Mouse (Mus musculus) E14TG2a.4 (cell line): Measurements from ENCODE around the gene Tysnd1.

Experiments
- CTCF ChIP-seq: conservative IDR thresholded peaks from 2 replicates; pipeline ENCODE4 v1.5.1; 2014; ENCODE audit warnings: low read length
- NANOG ChIP-seq: IDR thresholded peaks from 2 replicates; pipeline ENCODE4 v1.6.1; 2014; ENCODE audit warnings: borderline replicate concordance, low read length, mixed read lengths

DNA sequence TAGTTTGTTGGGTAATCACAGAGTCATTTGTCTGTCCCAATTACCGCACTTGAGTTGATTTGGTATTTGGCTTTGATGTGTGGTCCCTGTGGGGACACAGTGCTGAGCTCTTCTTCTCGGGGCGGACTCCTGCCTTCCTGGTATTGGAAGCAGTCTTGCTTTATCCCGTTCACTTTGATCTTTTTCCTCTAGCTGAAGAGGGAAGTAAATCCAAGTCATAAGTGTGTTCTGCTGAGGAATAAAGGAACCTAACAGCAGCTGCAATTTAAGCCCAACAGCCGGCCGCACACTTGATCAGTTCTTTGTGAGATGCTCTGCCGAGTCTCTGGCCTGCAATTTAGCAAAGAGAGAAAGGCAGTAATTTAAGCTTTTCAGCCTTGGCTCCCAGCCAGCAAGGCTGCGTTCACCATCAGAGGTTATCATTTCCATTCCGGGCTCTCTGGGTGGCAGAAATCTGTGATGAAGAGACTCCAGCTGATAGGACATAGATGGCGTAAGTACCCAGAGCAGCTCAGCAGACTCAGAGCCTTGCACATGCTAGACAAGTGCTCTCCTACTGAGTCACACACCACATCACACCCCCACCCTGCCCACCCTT is 32.8 kb upstream of the Tysnd1 start:
- TF ChIP-seq CTCF (no peak), NANOG (no peak)
